Mouse (Mus musculus) heart, embryonic 13.5 days (tissue): ENCODE measurements around the gene Eras. TPM values are rescaled to one million over a fixed set of nuclear protein-coding genes. Genes with fewer than 3 reads are reported as not detected.

Experiments
- ATAC-seq: fragments of 200-750 bp; cut with Nextera tagmentation; 2 replicates; pipeline ENCODE4 v1.8.0; 2017; ENCODE audit warnings: moderate TSS enrichment; ENCODE audit not compliant: insufficient number of reproducible peaks, low FRiP score, low TSS enrichment; ENCODE audit errors: extremely low read depth
- H3K27ac ChIP-seq: fragments of 300-500 bp; sonication (generic); replicated peaks from 2 replicates; pipeline ENCODE4 v1.5.1; 2015; ENCODE audit warnings: moderate library complexity, mild to moderate bottlenecking, inconsistent platforms
- H3K27me3 ChIP-seq: fragments of 300-500 bp; sonication (generic); replicated peaks from 2 replicates; pipeline ENCODE4 v1.6.1; 2015; ENCODE audit warnings: mild to moderate bottlenecking, inconsistent platforms
- H3K36me3 ChIP-seq: fragments of 300-500 bp; sonication (generic); 2 replicates; pipeline ENCODE4 v1.6.1; 2015; ENCODE audit warnings: mild to moderate bottlenecking, inconsistent platforms
- H3K4me1 ChIP-seq: fragments of 300-500 bp; sonication (generic); 2 replicates; pipeline ENCODE4 v1.6.1; 2015; ENCODE audit warnings: inconsistent platforms
- H3K4me2 ChIP-seq: fragments of 300-500 bp; sonication (generic); 2 replicates; pipeline ENCODE4 v1.6.1; 2015; ENCODE audit warnings: inconsistent platforms, mild to moderate bottlenecking, moderate library complexity
- H3K4me3 ChIP-seq: fragments of 300-500 bp; sonication (generic); 2 replicates; pipeline ENCODE4 v1.5.1; 2015; ENCODE audit warnings: moderate library complexity, mild to moderate bottlenecking, inconsistent platforms
- H3K9ac ChIP-seq: fragments of 300-500 bp; sonication (generic); 2 replicates; pipeline ENCODE4 v1.6.1; 2015; ENCODE audit warnings: inconsistent platforms, mild to moderate bottlenecking, moderate library complexity
- H3K9me3 ChIP-seq: fragments of 300-500 bp; sonication (generic); 2 replicates; pipeline ENCODE4 v1.6.1; 2016; ENCODE audit warnings: inconsistent platforms
- WGBS: fragments of 180-500 bp; shearing (Covaris S2); methylation state at CpG from one replicate; pipeline ENCODE4 v1.1.7; 2015; ENCODE audit warnings: mixed read lengths; 5-methylcytosine and 5-hydroxymethylcytosine counted together
- polyA plus RNA-seq: library from polyadenylated mRNA; unstranded; fragments of >200 nt; fragmentation: Nextera tagmentation; extraction: Ambion mirVana; gene quantifications from 2 replicates; pipeline ENCODE4 v1.2.1, GENCODE M21; 2015

Eras gene
- polyA plus RNA-seq = not detected in 2 replicates

GRCm38 (mm10) chrX:7928270-7928790, at the start of gene Eras:
Gene Eras (minus strand): TSS chrX:7928607.
- Histone ChIP-seq H3K4me2 (peak within 1 kb of the TSS; percentile 31), H3K27me3 (peaks cover 63% of the 10 kb centered on the region)
- 14% methylated on average over 17 of the region's 19 CpGs for WGBS

GRCm38 (mm10) chrX:7977892-7978291, 49.5 kb upstream of the Eras start, which contains the start of gene Gata1:
Gene Gata1 (minus strand): TSS chrX:7978071.
- no peaks in the 10 kb centered on the region for H3K36me3 ChIP-seq
- H3K9me3 ChIP-seq = no peaks in the 10 kb centered on the region
- 80% methylated on average over 11 of the region's 11 CpGs for WGBS
- H3K4me3 ChIP-seq = no peak within 1 kb of the TSS
- no peak within 1 kb of the TSS for H3K27ac ChIP-seq
- H3K4me2 ChIP-seq = no peak within 1 kb of the TSS
- ATAC-seq = no peak
- no peaks in the 10 kb centered on the region for H3K27me3 ChIP-seq
- H3K9ac ChIP-seq = no peak within 1 kb of the TSS
- no peaks in the 10 kb centered on the region for H3K4me1 ChIP-seq

More at GRCm38 (mm10) chrX:7928270-7928790, at the start of gene Eras:
- Histone ChIP-seq H3K27ac (no peak within 1 kb of the TSS), H3K4me1 (no peaks in the 10 kb centered on the region), H3K9me3 (no peaks in the 10 kb centered on the region), H3K4me3 (peak within 1 kb of the TSS; percentile 14), H3K36me3 (peaks cover 32% of the 10 kb centered on the region), H3K9ac (no peak within 1 kb of the TSS)
- no peak for ATAC-seq

GRCm38 (mm10) chrX:7971292-7971691, 42.9 kb upstream of the Eras start:
- no peaks in the 10 kb centered on the region for H3K9me3 ChIP-seq
- H3K4me2 ChIP-seq = no peak overlapping the region
- no peaks in the 10 kb centered on the region for H3K27me3 ChIP-seq
- H3K4me3 ChIP-seq = no peak overlapping the region
- 0 out of 2 replicates have a peak, but pooled peaks have one; percentile 46 for ATAC-seq
- no peak overlapping the region for H3K9ac ChIP-seq
- no peak overlapping the region for H3K27ac ChIP-seq
- H3K36me3 ChIP-seq = no peaks in the 10 kb centered on the region
- WGBS = 36% methylated on average over 4 of the region's 4 CpGs
- no peaks in the 10 kb centered on the region for H3K4me1 ChIP-seq

GRCm38 (mm10) chrX:7968899-7969298, 40.5 kb upstream of the Eras start:
- Histone ChIP-seq H3K4me1 (no peaks in the 10 kb centered on the region), H3K9me3 (no peaks in the 10 kb centered on the region), H3K27me3 (no peaks in the 10 kb centered on the region), H3K9ac (no peak overlapping the region), H3K27ac (no peak overlapping the region), H3K4me3 (no peak overlapping the region), H3K36me3 (no peaks in the 10 kb centered on the region), H3K4me2 (peak overlapping the region; percentile 13; the same call in 1 of the 2 replicates)
- no peak for ATAC-seq
- WGBS = 80% methylated on average over 3 of the region's 3 CpGs

- H3K4me1 ChIP-seq = no peaks in the 10 kb centered on the region
- no peaks in the 10 kb centered on the region for H3K27me3 ChIP-seq
- ATAC-seq = peak; percentile 65
- no peaks in the 10 kb centered on the region for H3K9me3 ChIP-seq
- peak overlapping the region; percentile 8; the same call in 1 of the 2 replicates for H3K4me3 ChIP-seq
- H3K4me2 ChIP-seq = peak overlapping the region; percentile 6; the same call in 1 of the 2 replicates
- no peak overlapping the region for H3K9ac ChIP-seq
- no peak overlapping the region for H3K27ac ChIP-seq
- H3K36me3 ChIP-seq = no peaks in the 10 kb centered on the region
- WGBS = 48% methylated on average over 8 of the region's 8 CpGs
Measured at GRCm38 (mm10) chrX:7968226-7968625, 39.8 kb upstream of the Eras start.

GRCm38 (mm10) chrX:7967596-7968201, 39.3 kb upstream of the Eras start:
- no peaks in the 10 kb centered on the region for H3K4me1 ChIP-seq
- WGBS = 70% methylated on average over 7 of the region's 9 CpGs
- H3K9ac ChIP-seq = no peak overlapping the region
- no peaks in the 10 kb centered on the region for H3K9me3 ChIP-seq
- H3K4me3 ChIP-seq = peak overlapping the region; percentile 22; the same call in 1 of the 2 replicates
- no peak overlapping the region for H3K27ac ChIP-seq
- H3K4me2 ChIP-seq = peak overlapping the region; percentile 33
- H3K36me3 ChIP-seq = no peaks in the 10 kb centered on the region
- H3K27me3 ChIP-seq = no peaks in the 10 kb centered on the region
- peak; percentile 61 for ATAC-seq

- Histone ChIP-seq H3K9me3 (no peaks in the 10 kb centered on the region), H3K27ac (no peak overlapping the region), H3K27me3 (no peaks in the 10 kb centered on the region), H3K36me3 (no peaks in the 10 kb centered on the region), H3K4me1 (no peaks in the 10 kb centered on the region), H3K4me2 (peak overlapping the region; percentile 33; the same call in 1 of the 2 replicates), H3K9ac (no peak overlapping the region), H3K4me3 (peak overlapping the region; percentile 22)
- ATAC-seq = no peak
- 29% methylated on average over 4 of the region's 4 CpGs for WGBS
Measured at GRCm38 (mm10) chrX:7966161-7966560, 37.8 kb upstream of the Eras start.

GRCm38 (mm10) chrX:7963829-7964626, 35.6 kb upstream of the Eras start:
- Histone ChIP-seq H3K27ac (no peak overlapping the region), H3K4me3 (no peak overlapping the region), H3K9ac (no peak overlapping the region), H3K27me3 (no peaks in the 10 kb centered on the region), H3K36me3 (no peaks in the 10 kb centered on the region), H3K4me1 (no peaks in the 10 kb centered on the region), H3K4me2 (no peak overlapping the region), H3K9me3 (no peaks in the 10 kb centered on the region)
- 55% methylated on average over 7 of the region's 7 CpGs for WGBS
- ATAC-seq = no peak

- no peaks in the 10 kb centered on the region for H3K27me3 ChIP-seq
- WGBS = 86% methylated on average over 9 of the region's 9 CpGs
- H3K4me2 ChIP-seq = no peak overlapping the region
- H3K4me1 ChIP-seq = no peaks in the 10 kb centered on the region
- ATAC-seq = no peak
- H3K9me3 ChIP-seq = no peaks in the 10 kb centered on the region
- no peak overlapping the region for H3K4me3 ChIP-seq
- H3K9ac ChIP-seq = no peak overlapping the region
- no peak overlapping the region for H3K27ac ChIP-seq
- no peaks in the 10 kb centered on the region for H3K36me3 ChIP-seq
Measured at GRCm38 (mm10) chrX:7958868-7959267, 30.5 kb upstream of the Eras start.

- no peak overlapping the region for H3K9ac ChIP-seq
- 0 out of 2 replicates have a peak, but pooled peaks cover 4% of the 10 kb centered on the region for H3K36me3 ChIP-seq
- H3K4me3 ChIP-seq = no peak overlapping the region
- WGBS = 81% methylated on average over 7 of the region's 7 CpGs
- no peaks in the 10 kb centered on the region for H3K27me3 ChIP-seq
- H3K9me3 ChIP-seq = no peaks in the 10 kb centered on the region
- H3K4me2 ChIP-seq = no peak overlapping the region
- no peak for ATAC-seq
- no peak overlapping the region for H3K27ac ChIP-seq
- peaks cover 4% of the 10 kb centered on the region for H3K4me1 ChIP-seq
Measured at GRCm38 (mm10) chrX:7950091-7950490, 21.7 kb upstream of the Eras start.

GRCm38 (mm10) chrX:7947900-7948492, 19.6 kb upstream of the Eras start:
- 9% methylated on average over 38 of the region's 38 CpGs for WGBS

More at GRCm38 (mm10) chrX:7947900-7948492, 19.6 kb upstream of the Eras start:
- H3K4me1 ChIP-seq = peaks cover 4% of the 10 kb centered on the region
- H3K4me3 ChIP-seq = peak overlapping the region; percentile 62
- peak overlapping the region; percentile 76 for H3K9ac ChIP-seq
- peak overlapping the region; percentile 69 for H3K4me2 ChIP-seq
- no peaks in the 10 kb centered on the region for H3K9me3 ChIP-seq
- no peaks in the 10 kb centered on the region for H3K27me3 ChIP-seq
- H3K27ac ChIP-seq = peak overlapping the region; percentile 67
- peaks cover 8% of the 10 kb centered on the region; the same call in 1 of the 2 replicates for H3K36me3 ChIP-seq
- peak; percentile 96 for ATAC-seq
